Comparison of ENCODE assay signal across 24 mouse cellular contexts in genomic region chr6:86858606-86859005, GRCm38 (mm10). TPM values are rescaled to one million over a fixed set of nuclear protein-coding genes. Genes with fewer than 3 reads are reported as not detected.
A peak's percentile ranks its signal among the peaks of the same experiment; 100 is the strongest.
DNase-seq lines count a peak whose midpoint lies in the region; ATAC-seq and TF ChIP-seq lines count a peak whose summit lies in the region.
"Had no signal": no experiment of that assay in that cellular context is flagged by ENCODE, and none has a peak within 500 bp of the region (broad histone marks: within the 10 kb centered on the region; RNA-seq: fewer than 3 reads in every experiment).

No protein-coding gene starts in this region.

- no peak for TF ChIP-seq EP300 in liver, embryonic 14.5 days (IDR thresholded peaks at IDR 0.05; ENCODE audit: low read depth)

- no peaks in the 10 kb centered on the region for H3K27me3 ChIP-seq in heart, embryonic 12.5 days (replicated peaks)
- H3K27me3 ChIP-seq in liver, embryonic 12.5 days (replicated peaks) = no peaks in the 10 kb centered on the region
- no peaks in the 10 kb centered on the region for H3K27me3 ChIP-seq in liver, embryonic 14.5 days (ENCODE audit: control insufficient read depth, insufficient read depth, low read length)
- H3K27me3 ChIP-seq: CH12.LX; embryonic facial prominence, embryonic 12.5 days; forebrain, embryonic 13.5 days; forebrain, embryonic 15.5 days had no signal

- H3K36me3 ChIP-seq in heart, embryonic 12.5 days = peaks cover 47% of the 10 kb centered on the region
- peaks cover 56% of the 10 kb centered on the region for H3K36me3 ChIP-seq in liver, embryonic 12.5 days
- H3K36me3 ChIP-seq in liver, embryonic 14.5 days (replicated peaks; ENCODE audit: control insufficient read depth, insufficient read depth, low read depth) = no peaks in the 10 kb centered on the region; the same call in 1 of the 2 replicates
- H3K36me3 ChIP-seq: forebrain, embryonic 15.5 days had no signal

- no peak overlapping the region for H3K4me2 ChIP-seq in heart, embryonic 12.5 days
- no peak overlapping the region for H3K4me2 ChIP-seq in liver, embryonic 12.5 days
- H3K4me2 ChIP-seq in liver, embryonic 14.5 days (ENCODE audit: low read depth) = no peak overlapping the region
- H3K4me2 ChIP-seq: embryonic facial prominence, embryonic 12.5 days; forebrain, embryonic 13.5 days; forebrain, embryonic 15.5 days had no signal

- peaks cover 38% of the 10 kb centered on the region for H3K4me1 ChIP-seq in heart, embryonic 12.5 days (replicated peaks)
- peaks cover 35% of the 10 kb centered on the region for H3K4me1 ChIP-seq in liver, embryonic 12.5 days
- H3K4me1 ChIP-seq in liver, embryonic 14.5 days (replicated peaks; ENCODE audit: control insufficient read depth in 2 of 2, insufficient read depth in 2 of 2, low read length in 1 of 2) = peaks cover 5 to 13% of the 10 kb centered on the region in 2 experiments
- H3K4me1 ChIP-seq: embryonic facial prominence, embryonic 10.5 days; embryonic facial prominence, embryonic 12.5 days had no signal

- H3K9me3 ChIP-seq in heart, embryonic 12.5 days (replicated peaks) = 0 out of 2 replicates have a peak, but pooled peaks cover 4% of the 10 kb centered on the region
- no peaks in the 10 kb centered on the region for H3K9me3 ChIP-seq in liver, embryonic 12.5 days (replicated peaks)
- H3K9me3 ChIP-seq in liver, embryonic 14.5 days (ENCODE audit: control insufficient read depth, low read length) = no peaks in the 10 kb centered on the region
- H3K9me3 ChIP-seq: embryonic facial prominence, embryonic 10.5 days; embryonic facial prominence, embryonic 12.5 days; forebrain, embryonic 13.5 days; forebrain, embryonic 15.5 days; G1E had no signal

- 0 out of 2 replicates have a peak, but pooled peaks have one; percentile 61 for ATAC-seq in heart, embryonic 12.5 days (ENCODE audit: insufficient number of reproducible peaks, low FRiP score)
- ATAC-seq in liver, embryonic 12.5 days = peak; percentile 78
- ATAC-seq in liver, embryonic 14.5 days (ENCODE audit: insufficient read depth) = peak; percentile 47; the same call in 1 of the 2 replicates
- ATAC-seq: activated CD4-positive, CD25-positive, alpha-beta regulatory T cell, adult 4 months; CD4-positive, CD25-positive, alpha-beta regulatory T cell, adult 4 months; forebrain, embryonic 13.5 days; forebrain, embryonic 15.5 days; forebrain, postnatal 0 days had no signal

- no peak for TF ChIP-seq CTCF in liver, embryonic 14.5 days (IDR thresholded peaks at IDR 0.05; ENCODE audit: low read depth)

- H3K27ac ChIP-seq in heart, embryonic 12.5 days (ENCODE audit: poor library complexity, severe bottlenecking) = no peak overlapping the region
- peak overlapping the region; percentile 17; the same call in 1 of the 2 replicates for H3K27ac ChIP-seq in liver, embryonic 12.5 days
- H3K27ac ChIP-seq in liver, embryonic 14.5 days = no peak overlapping the region
- H3K27ac ChIP-seq: embryonic facial prominence, embryonic 10.5 days; embryonic facial prominence, embryonic 12.5 days; forebrain, embryonic 13.5 days; forebrain, embryonic 15.5 days had no signal

- H3K9ac ChIP-seq in heart, embryonic 12.5 days = no peak overlapping the region
- peak overlapping the region; percentile 35; the same call in 1 of the 2 replicates for H3K9ac ChIP-seq in liver, embryonic 12.5 days
- H3K9ac ChIP-seq in liver, embryonic 14.5 days (replicated peaks) = no peak overlapping the region
- H3K9ac ChIP-seq: embryonic facial prominence, embryonic 12.5 days; forebrain, embryonic 13.5 days; forebrain, embryonic 15.5 days; forebrain, postnatal 0 days had no signal

- DNase-seq in heart, adult 9 months (ENCODE audit: low spot score in 2 of 2) = no peak
- no peak for DNase-seq in liver
- DNase-seq in liver, embryonic 14.5 days (ENCODE audit: low read depth in 3 of 3, low spot score in 3 of 3) = no peak
- DNase-seq in T-cell, adult 2 months (ENCODE audit: low spot score) = no peak
- DNase-seq: adrenal gland, adult 8-10 months; adrenal gland, postnatal 14 days; adrenal gland, postnatal 36 days; B cell, adult 2 months; cerebellum, adult 11-12 months; cerebellum, adult 2 months; cerebellum, adult 9-10 months; cerebellum, postnatal 10 days; cerebellum, postnatal 25 days; forebrain, postnatal 0 days had no signal

- H3K4me3 ChIP-seq in heart, embryonic 12.5 days = no peak overlapping the region
- no peak overlapping the region for H3K4me3 ChIP-seq in liver, embryonic 12.5 days
- no peak overlapping the region for H3K4me3 ChIP-seq in liver, embryonic 14.5 days (ENCODE audit: insufficient read depth in 1 of 2, low read depth in 2 of 2, low read length in 2 of 2)
- H3K4me3 ChIP-seq: embryonic facial prominence, embryonic 10.5 days; embryonic facial prominence, embryonic 12.5 days; forebrain, embryonic 13.5 days; forebrain, embryonic 15.5 days had no signal

- 58% methylated on average over 3 of the region's 3 CpGs for WGBS in heart, embryonic 12.5 days
- 37% methylated on average over 3 of the region's 3 CpGs for WGBS in liver, embryonic 12.5 days (ENCODE audit: insufficient replicate concordance)
- 31% methylated on average over 3 of the region's 3 CpGs for WGBS in liver, embryonic 14.5 days (ENCODE audit: insufficient replicate concordance)

RNA-seq across cellular contexts. Expression of gene Aak1, which starts 9.3 kb away (rescaled TPM):
- polyA plus RNA-seq in heart, embryonic 12.5 days (2016; fragmentation: Nextera tagmentation; extraction: Ambion mirVana) = 33.5 and 36.2 TPM in 2 replicates
- polyA plus RNA-seq in liver, embryonic 12.5 days (2016; fragmentation: Nextera tagmentation; extraction: Ambion mirVana) = 5.8 and 9.2 TPM in 2 replicates
- 2.0 and 2.4 TPM in 2 replicates for polyA plus RNA-seq in liver, embryonic 14.5 days (2012; rRNA removed)
- polyA plus RNA-seq in liver, embryonic 14.5 days (2014; fragmentation: Nextera tagmentation; extraction: Ambion mirVana) = 3.9 and 4.2 TPM in 2 replicates
